Mouse (Mus musculus) myocyte (in vitro differentiated cells): ENCODE results near the gene Kcnt1.

ENCODE experiments used
- CEBPB ChIP-seq: IDR thresholded peaks from 2 replicates; pipeline ENCODE4 v1.6.1; 2011; ENCODE audit warnings: mild to moderate bottlenecking, moderate library complexity; ENCODE audit not compliant: poor library complexity, insufficient read depth, severe bottlenecking
- E2F4 ChIP-seq: IDR thresholded peaks from one replicate; pipeline ENCODE4 v1.6.1; 2011; ENCODE audit warnings: mild to moderate bottlenecking, control low read depth, moderate library complexity; ENCODE audit not compliant: insufficient read depth
- MAX ChIP-seq: IDR thresholded peaks from one replicate; pipeline ENCODE4 v1.6.1; 2011; ENCODE audit warnings: low read depth, mild to moderate bottlenecking, control low read depth
- POLR2A ChIP-seq: IDR thresholded peaks from one replicate; pipeline ENCODE4 v1.6.1; 2011; ENCODE audit warnings: low read depth, mild to moderate bottlenecking, control low read depth, moderate library complexity; ENCODE audit not compliant: insufficient read length
- POLR2AphosphoS2 ChIP-seq: IDR thresholded peaks from one replicate; pipeline ENCODE4 v1.6.1; 2011; ENCODE audit warnings: low read depth, control low read depth; ENCODE audit not compliant: insufficient read length
- REST ChIP-seq: IDR thresholded peaks from one replicate; pipeline ENCODE4 v1.6.1; 2011; ENCODE audit warnings: mild to moderate bottlenecking, control low read depth, moderate library complexity; ENCODE audit not compliant: insufficient read depth, insufficient read length
- SRF ChIP-seq: IDR thresholded peaks from one replicate; pipeline ENCODE4 v1.6.1; 2011; ENCODE audit warnings: low read depth; ENCODE audit not compliant: control insufficient read depth, insufficient read length
- TCF12 ChIP-seq: IDR thresholded peaks from one replicate; pipeline ENCODE4 v1.6.1; 2011; ENCODE audit warnings: mild to moderate bottlenecking, control low read depth; ENCODE audit not compliant: poor library complexity, insufficient read depth, severe bottlenecking

DNA sequence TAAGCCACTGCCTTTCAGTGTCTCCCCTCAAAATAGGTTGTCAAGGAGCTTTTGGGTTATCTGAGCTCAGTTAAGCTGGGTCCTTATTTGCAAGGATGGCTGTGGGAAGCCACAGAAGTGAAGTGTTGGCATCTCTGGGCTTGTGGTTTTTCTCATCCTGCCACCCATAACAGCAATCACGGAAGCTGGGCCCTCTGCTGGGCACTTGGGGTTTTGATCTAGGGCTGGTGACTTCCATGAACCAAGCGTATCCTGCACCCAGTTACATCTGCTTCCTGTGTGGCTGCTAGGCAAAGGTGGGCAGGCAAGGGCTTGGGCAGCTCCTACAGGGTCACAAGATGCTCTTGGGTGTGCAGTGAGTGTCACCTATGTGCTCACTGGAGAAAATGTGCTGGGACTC lies 49.7 kb downstream of the Kcnt1 start:
- TF ChIP-seq POLR2A (no peak), CEBPB (no peak), MAX (no peak), TCF12 (no peak), SRF (no peak), REST (no peak), POLR2AphosphoS2 (no peak), E2F4 (no peak)
